Mouse (Mus musculus): ENCODE results near the gene Ly6g5c.

DNA sequence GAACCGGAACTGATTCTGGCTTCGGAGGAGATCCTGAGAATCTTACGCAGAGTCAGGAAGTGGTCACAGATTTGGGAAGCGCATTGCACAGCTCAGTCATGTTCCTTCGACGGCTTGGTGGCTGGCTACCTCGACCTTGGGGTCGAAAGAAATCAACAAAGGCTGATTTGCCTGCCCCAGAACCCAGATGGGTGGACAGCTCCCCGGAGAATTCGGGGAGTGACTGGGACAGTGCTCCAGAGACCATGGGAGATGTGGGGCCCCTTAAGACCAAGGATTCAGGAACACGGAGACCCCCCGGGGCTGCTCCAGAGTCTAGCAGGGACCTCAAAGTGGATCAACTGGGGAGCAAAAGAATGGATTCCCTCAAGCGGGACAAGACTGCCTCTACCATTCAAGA, 18.9 kb downstream of the Ly6g5c start:
- TF ChIP-seq GATA1 (IDR thresholded peaks at IDR 0.05; ENCODE audit: borderline replicate concordance, low read length) (no peak), FLI1 (IDR thresholded peaks at IDR 0.05; ENCODE audit: low read length) (no peak)

All from megakaryocyte, embryonic 14.5 days (primary cell).